Mouse (Mus musculus) embryo, embryonic 9.5 days (tissue): ENCODE data around the gene Zswim7.
"Not testable (repeated sequence)": the region's sequence is repeated elsewhere in the genome, so short reads cannot be mapped to it uniquely, and the experiment has no call there.

Source experiments
- DNase-seq: peaks from one replicate; pipeline ENCODE4 v3.0.0-alpha.2; 2017; ENCODE audit errors: extremely low spot score

The Zswim7 gene

DNA sequence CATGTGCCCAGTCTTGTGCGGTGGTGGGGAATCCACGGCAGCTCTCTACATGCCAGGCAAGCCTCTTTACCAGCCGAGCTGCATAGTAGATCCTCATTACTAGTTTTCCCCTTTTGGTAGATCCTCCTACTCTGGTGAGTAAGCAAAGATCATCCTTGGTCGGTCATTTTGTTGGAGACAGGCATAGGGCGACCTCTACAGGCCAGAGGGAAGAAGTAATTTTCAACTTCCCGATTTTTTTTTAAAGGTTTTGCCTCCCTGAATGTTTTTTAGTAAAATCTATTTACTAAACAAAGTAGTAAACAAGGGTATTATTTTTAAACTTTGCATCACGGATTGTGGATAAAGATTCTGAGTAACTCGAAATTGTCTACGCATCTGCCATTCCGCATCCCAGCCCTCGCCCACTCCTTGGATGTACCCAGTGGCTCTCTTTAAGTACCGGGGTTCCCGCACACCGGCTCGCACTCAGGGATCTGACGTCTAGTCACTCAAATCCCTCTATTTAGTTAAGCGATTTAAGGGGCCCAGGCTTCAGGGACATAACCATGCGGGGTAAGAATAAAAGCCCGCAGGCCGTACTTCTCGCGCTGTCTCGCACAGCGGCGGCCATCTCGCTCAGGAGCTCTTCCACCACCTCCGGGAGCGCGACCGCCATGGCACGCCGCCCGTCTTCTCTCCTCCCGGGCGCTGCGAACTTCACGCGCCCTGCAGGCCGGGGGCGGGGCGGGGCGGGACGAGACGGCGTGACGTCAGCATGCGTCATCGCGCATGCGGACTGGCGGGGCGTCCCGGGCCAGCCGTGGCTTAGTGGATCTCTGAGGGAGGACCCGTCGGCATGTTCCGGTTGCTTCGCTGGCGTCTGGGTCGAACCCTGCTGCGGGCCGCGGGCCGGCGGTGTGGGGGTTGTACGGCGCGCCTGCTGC lies at the start of gene Zswim7, which contains the start of gene Ttc19:
Gene Zswim7, minus strand, starts transcription at position 701 of the 926 bp plus-strand sequence.
Gene Ttc19, plus strand, starts transcription at position 799 of the 926 bp plus-strand sequence.
- peak; percentile 98 for DNase-seq

DNA sequence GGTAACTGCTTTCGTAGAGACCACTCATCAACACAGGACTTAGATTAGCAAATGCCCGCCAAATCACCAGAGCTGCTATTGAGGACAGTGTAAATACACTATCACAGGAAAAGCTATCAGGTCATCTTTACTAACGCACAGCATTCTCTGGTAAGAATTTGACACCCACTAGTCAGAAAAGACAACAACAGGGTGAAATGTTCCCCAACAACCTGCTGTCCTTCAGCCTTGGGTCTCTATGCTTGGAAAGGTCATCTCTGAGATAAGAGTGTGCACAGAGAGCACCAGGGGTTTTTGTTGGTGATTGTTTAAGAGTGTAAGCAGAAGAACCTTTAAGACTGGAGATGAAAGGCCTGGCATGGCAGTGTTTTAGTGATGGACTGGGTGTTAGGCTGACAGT lies 42.5 kb upstream of the Zswim7 start:
- no peak for DNase-seq

GRCm38 (mm10) chr11:62320097-62320496 lies 38.9 kb upstream of the Zswim7 start:
- DNase-seq: no peak

GRCm38 (mm10) chr11:62317746-62318145 lies 36.6 kb upstream of the Zswim7 start:
- DNase-seq: no peak

DNA sequence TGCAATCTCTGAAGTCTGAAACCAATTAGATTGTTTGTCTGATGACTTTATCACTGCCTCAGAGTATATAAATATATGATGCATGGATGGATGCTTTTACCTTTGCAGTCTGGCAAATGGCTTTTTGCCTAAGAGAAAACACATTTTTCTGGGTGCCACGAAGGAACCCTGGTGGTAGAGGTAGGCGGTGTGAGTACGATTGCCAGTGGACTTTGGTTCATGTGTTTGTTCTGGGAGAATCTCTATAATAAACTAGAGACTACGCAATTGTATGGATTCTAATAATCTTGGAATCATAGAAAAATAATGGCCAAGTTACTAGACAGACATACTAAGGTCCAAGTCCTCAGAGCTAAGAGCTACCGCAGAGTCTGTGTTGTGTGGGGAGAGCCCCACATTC lies 33.8 kb upstream of the Zswim7 start:
- DNase-seq: no peak

DNA sequence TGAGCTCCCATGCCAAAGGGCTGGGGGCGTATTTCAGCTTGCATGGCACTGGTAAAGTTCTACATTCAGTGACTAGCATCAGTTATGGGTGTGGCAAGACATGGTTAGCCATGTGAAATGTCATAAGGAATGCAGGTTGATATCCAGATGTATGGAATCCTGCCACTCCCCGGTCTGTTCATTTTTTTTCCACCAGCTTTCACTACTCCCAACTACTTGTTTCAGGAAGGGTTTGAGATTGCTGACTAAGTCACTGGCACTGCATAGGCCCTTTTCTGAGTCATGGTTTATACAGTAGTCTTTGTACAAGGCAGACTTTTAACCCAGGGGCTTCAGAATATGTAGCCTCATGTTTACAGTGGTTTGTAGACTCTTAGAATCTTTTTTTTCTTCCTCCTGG lies 28.1 kb upstream of the Zswim7 start:
- no peak for DNase-seq

- DNase-seq: no peak
Measured at GRCm38 (mm10) chr11:62305866-62306265, 24.7 kb upstream of the Zswim7 start.

GRCm38 (mm10) chr11:62298883-62299282 lies 17.7 kb upstream of the Zswim7 start:
- no peak for DNase-seq

GRCm38 (mm10) chr11:62294121-62294520 lies 12.9 kb upstream of the Zswim7 start:
- DNase-seq: no peak

GRCm38 (mm10) chr11:62287700-62288099 lies 6.5 kb upstream of the Zswim7 start:
- no peak for DNase-seq

DNA sequence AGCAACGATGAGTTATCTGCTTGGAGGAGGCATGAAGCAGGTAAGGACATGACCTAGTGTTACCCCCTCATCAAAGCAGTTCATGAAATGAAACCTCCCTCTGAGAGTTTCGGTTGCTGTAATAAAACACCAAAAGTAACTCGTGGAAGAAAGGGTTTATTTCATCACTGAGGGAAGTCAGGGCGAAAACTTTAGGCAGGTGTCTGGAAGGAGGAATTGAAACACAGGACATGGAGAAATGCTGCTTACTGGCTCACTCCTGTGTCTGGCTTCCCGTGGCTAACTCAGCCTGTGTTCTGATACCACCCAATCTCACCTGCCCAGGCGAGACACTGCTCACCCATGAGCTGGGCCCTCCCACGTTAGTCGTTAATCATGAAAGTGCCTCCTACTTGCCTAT lies 3.8 kb upstream of the Zswim7 start:
- DNase-seq: no peak

DNA sequence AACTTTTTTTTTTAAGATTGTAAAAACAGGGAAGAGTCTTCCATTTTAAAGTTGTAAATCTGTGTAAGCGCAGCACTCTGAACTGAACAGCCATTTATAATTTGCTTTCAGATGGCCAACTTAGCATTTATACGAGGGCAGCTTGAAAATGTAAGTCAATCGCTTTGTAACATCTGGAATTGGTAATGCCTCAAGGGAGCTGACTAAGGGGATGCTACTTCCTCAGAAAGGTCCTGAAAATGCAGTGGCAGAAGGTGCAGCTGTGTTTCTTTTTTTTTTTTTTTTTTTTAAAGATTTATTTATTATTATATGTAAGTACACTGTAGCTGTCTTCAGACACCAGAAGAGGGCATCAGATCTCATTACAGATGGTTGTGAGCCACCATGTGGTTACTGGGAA lies 2.8 kb upstream of the Zswim7 start:
- DNase-seq: not testable (repeated sequence)

DNA sequence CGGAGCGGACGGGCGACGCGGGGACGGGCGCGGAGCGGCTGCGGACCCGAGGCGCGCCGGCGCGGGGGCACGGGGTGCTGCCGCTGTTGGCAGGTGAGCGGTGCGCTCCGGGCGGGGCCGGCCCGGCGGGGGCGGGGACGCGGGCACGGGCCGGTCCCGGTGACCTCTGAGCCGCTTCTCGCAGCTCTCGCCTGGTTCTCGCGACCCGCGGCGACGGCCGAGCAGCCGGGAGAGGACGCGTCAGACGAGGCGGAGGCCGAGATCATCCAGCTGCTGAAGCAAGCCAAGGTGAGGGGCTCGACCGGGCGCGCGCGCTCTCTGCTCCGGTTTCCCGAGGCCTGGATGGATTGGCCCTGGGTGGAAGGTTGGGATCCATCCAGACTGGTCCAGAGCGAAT lies 424 bp upstream of the Zswim7 start:
- DNase-seq: no peak

- DNase-seq: peak; percentile 77
Measured at GRCm38 (mm10) chr11:62278027-62278426, 3.1 kb downstream of the Zswim7 start.

- no peak for DNase-seq
Measured at GRCm38 (mm10) chr11:62277086-62277485, 4.1 kb downstream of the Zswim7 start.

DNA sequence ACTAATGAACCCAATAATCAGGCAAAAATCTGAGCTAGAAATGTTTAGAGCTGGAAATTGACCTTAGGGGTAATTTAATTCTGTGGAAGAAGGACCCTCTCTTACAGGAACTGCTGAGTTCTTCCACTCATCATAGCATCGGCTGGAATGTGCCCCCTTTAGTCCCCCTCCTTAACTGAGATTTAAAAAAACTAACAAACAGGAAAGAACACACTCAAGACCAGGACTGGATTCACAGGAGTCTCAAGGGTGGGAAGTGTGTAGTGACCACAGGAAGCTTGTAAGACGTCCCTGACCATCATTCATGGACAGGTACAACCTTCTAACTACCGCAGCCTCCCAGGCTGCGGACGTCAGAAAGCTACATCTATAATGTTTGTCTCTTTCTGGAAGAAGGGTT lies 10.3 kb downstream of the Zswim7 start:
- DNase-seq: no peak

GRCm38 (mm10) chr11:62269097-62269496 lies 12.1 kb downstream of the Zswim7 start:
- no peak for DNase-seq

GRCm38 (mm10) chr11:62268381-62268780 lies 12.8 kb downstream of the Zswim7 start:
- DNase-seq: no peak

DNA sequence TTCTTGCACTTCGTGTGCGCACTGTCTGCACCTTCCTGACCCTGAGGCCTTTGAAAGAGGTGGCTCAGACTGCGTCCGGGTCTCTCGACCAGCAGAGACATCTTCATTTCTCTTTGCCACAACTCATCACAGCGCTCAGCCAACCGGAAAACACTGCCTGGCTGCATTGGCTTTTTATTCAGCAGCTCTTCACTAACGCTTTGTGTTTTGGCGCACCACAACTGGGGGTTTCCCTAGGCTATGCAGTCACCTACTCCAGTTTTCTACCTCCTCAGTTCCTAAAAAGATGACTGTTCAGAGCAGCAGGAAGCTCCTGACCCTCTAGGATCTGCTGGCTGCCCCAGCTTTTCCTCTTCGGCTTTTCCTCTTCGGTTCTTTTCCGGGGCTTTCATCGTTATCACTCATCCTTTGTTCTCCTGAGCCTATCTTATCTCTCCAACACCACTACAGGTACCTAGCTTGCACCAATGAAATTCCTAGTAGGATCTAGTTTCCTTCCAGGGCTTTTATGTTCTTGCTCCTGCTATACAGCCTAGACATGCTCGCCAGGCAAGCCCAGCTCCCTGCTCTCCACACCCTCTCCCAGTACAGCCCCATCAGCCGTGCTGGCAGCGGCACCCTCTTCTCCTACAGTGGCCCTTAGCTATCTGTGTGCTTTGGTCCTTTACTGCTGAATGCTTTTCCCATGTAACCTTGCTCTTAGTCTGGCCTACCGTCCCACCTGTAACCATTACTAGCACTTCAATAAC lies 14.5 kb downstream of the Zswim7 start:
- DNase-seq: no peak

DNA sequence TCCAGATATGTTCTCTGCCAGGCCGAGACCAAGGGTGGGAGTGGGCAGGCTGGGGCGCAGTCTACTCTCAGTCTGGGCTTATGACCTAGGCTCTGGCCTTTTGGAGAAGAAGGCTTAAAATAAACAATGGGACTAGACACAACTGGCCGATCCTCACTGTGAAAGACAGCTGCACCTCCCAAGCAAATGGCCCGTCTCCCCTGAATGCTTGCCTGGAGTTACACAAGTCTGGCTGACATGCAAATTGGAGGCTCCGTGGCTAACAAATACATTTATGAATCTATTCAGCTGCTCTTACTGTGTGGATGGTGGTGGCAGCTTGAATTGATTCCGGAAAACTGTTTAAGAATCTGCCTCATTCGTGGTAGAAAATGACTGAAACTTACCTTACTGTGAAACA lies 15.5 kb downstream of the Zswim7 start:
- no peak for DNase-seq

GRCm38 (mm10) chr11:62264018-62264417 lies 17.2 kb downstream of the Zswim7 start:
- no peak for DNase-seq

DNA sequence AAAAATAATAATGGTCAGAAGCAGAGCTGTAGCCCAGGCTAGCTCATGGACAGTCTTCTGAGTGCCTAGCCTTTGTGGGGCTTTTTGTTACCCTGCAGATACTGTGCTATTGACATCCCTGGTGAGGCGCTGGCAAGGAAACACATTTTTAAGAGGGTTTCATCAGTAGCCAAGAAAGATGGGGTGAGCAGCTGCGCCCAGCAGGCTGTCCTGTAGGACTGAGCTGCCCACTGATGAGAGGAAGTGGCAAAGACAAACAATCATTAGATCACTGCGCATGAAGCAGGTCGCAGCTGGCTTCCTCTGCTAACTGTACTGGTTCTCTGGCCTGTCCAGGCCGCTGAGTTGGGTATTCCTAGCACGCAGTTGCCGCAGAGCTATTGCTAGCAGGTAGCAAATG lies 17.6 kb downstream of the Zswim7 start:
- no peak for DNase-seq

GRCm38 (mm10) chr11:62259214-62259613 lies 22.0 kb downstream of the Zswim7 start:
- DNase-seq: no peak
